Mouse (Mus musculus) intestine, embryonic 14.5 days (tissue): ENCODE data around the gene Arhgef40. TPM values are rescaled to one million over a fixed set of nuclear protein-coding genes. Genes with fewer than 3 reads are reported as not detected.
A peak's percentile ranks its signal among the peaks of the same experiment; 100 is the strongest.
"Not testable (repeated sequence)": the region's sequence is repeated elsewhere in the genome, so short reads cannot be mapped to it uniquely, and the experiment has no call there.

Source experiments
- ATAC-seq: fragments of 200-750 bp; cut with Nextera tagmentation; replicated peaks from 2 replicates; pipeline ENCODE4 v1.8.0; 2017; ENCODE audit warnings: low read depth, moderate number of reproducible peaks, moderate TSS enrichment, moderate library complexity; ENCODE audit not compliant: low FRiP score, low TSS enrichment
- DNase-seq: peaks from one replicate; pipeline ENCODE4 v3.0.0-alpha.2; 2018; ENCODE audit warnings: low spot score
- H3K27ac ChIP-seq: fragments of 300-500 bp; sonication (generic); 2 replicates; pipeline ENCODE4 v1.5.1; 2014; ENCODE audit warnings: low read depth, mild to moderate bottlenecking, control low read depth
- H3K27me3 ChIP-seq: fragments of 300-500 bp; sonication (generic); replicated peaks from 2 replicates; pipeline ENCODE4 v1.6.1; 2014; ENCODE audit warnings: low read length, control low read depth; ENCODE audit not compliant: control insufficient read depth, insufficient read depth
- H3K36me3 ChIP-seq: fragments of 300-500 bp; sonication (generic); 2 replicates; pipeline ENCODE4 v1.6.1; 2014; ENCODE audit warnings: low read length, control low read depth; ENCODE audit not compliant: control insufficient read depth, insufficient read depth
- H3K4me1 ChIP-seq: fragments of 300-500 bp; sonication (generic); replicated peaks from 2 replicates; pipeline ENCODE4 v1.6.1; 2014; ENCODE audit warnings: low read length, control low read depth, mixed read lengths; ENCODE audit not compliant: control insufficient read depth, insufficient read depth
- H3K4me2 ChIP-seq: fragments of 300-500 bp; sonication (generic); 2 replicates; pipeline ENCODE4 v1.6.1; 2014; ENCODE audit warnings: low read length
- H3K4me3 ChIP-seq: fragments of 300-500 bp; sonication (generic); 2 replicates; pipeline ENCODE4 v1.5.1; 2014; ENCODE audit warnings: low read depth, low read length, control low read depth, mixed read lengths
- H3K9ac ChIP-seq: fragments of 300-500 bp; sonication (generic); 2 replicates; pipeline ENCODE4 v1.6.1; 2014; ENCODE audit warnings: mild to moderate bottlenecking, low read length
- H3K9me3 ChIP-seq: fragments of 300-500 bp; sonication (generic); 2 replicates; pipeline ENCODE4 v1.6.1; 2016; ENCODE audit warnings: low read length, control low read depth; ENCODE audit not compliant: control insufficient read depth
- WGBS: fragments of 180-500 bp; shearing (Covaris S2); extraction: QIAGEN DNeasy Blood & Tissue Kit; methylation state at CpG from one replicate; pipeline ENCODE4 v1.1.7; 2014; 5-methylcytosine and 5-hydroxymethylcytosine counted together
- polyA plus RNA-seq: library from polyadenylated mRNA; unstranded; fragments of >200 nt; fragmentation: Nextera tagmentation; extraction: Ambion mirVana; gene quantifications from 2 replicates; pipeline ENCODE4 v1.2.1, GENCODE M21; 2014

Arhgef40 gene
- polyA plus RNA-seq, 1 experiment from 2014 or later = 80.8 TPM

GRCm38 (mm10) chr14:52022709-52023459, 38.4 kb downstream of the Arhgef40 start:
- H3K4me1 ChIP-seq = peaks cover 22% of the 10 kb centered on the region
- peak overlapping the region; percentile 27 for H3K4me3 ChIP-seq
- no peaks in the 10 kb centered on the region for H3K9me3 ChIP-seq
- WGBS = 6% methylated on average over 23 of the region's 23 CpGs
- H3K9ac ChIP-seq = 0 out of 2 replicates have a peak overlapping the region, but pooled peaks have one; percentile 12
- DNase-seq (peak; percentile 94), ATAC-seq (peak; percentile 25; the same call in 1 of the 2 replicates)
- H3K27me3 ChIP-seq = no peaks in the 10 kb centered on the region
- H3K4me2 ChIP-seq = peak overlapping the region; percentile 47
- H3K36me3 ChIP-seq = no peaks in the 10 kb centered on the region
- peak overlapping the region; percentile 85 for H3K27ac ChIP-seq

DNA sequence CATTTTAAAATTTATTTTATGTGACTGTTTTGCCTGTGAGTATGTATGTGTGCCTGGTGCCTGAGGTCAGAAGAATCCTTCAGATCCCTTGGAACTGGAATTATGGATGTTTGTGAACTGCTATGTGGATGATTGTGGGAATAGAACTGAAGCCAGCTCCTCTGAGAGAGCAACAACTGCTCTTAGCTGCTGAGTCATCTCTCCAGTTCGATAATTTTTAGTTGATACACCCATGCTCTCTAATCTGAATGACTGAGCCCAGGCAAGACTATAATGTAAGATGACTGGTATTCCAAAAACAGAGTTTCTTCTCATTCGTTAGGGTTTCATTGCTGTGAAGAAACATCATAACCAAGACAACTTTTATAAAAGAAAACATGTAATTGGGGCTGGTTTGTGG, 39.6 kb downstream of the Arhgef40 start:
- WGBS = 83% methylated on average over 2 of the region's 2 CpGs
- Histone ChIP-seq H3K4me2 (no peak overlapping the region), H3K9me3 (no peaks in the 10 kb centered on the region), H3K9ac (no peak overlapping the region), H3K36me3 (no peaks in the 10 kb centered on the region), H3K4me1 (peaks cover 15% of the 10 kb centered on the region), H3K27ac (no peak overlapping the region), H3K4me3 (no peak overlapping the region), H3K27me3 (no peaks in the 10 kb centered on the region)
- ATAC-seq (no peak), DNase-seq (no peak)

DNA sequence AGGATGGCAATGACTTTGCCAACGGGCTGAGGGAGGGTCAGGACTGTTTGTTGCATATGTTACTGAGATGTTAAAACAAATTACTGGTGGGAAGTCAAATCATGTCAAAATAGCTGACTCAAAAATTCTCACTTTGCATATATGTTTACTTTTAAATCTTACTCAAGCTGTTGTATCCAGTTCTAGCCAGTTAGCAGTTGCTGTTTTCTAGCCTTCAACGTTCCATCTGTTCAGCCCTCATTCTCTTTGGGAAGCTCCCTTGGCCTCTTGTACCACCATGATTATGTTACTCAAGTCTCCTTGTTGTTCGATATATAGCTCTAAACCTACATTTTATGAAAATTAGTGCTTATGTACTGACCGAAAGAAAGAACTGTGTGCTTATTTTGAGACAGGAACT, 41.8 kb downstream of the Arhgef40 start:
- Histone ChIP-seq H3K27ac (no peak overlapping the region), H3K4me2 (no peak overlapping the region), H3K9ac (no peak overlapping the region), H3K4me1 (peaks cover 9% of the 10 kb centered on the region; the same call in 1 of the 2 replicates), H3K36me3 (no peaks in the 10 kb centered on the region), H3K27me3 (no peaks in the 10 kb centered on the region), H3K4me3 (no peak overlapping the region), H3K9me3 (no peaks in the 10 kb centered on the region)
- DNase-seq = no peak
- no peak for ATAC-seq
- WGBS = 80% methylated on average over 4 of the region's 4 CpGs

- H3K27ac ChIP-seq = no peak overlapping the region
- H3K36me3 ChIP-seq = no peaks in the 10 kb centered on the region
- H3K27me3 ChIP-seq = no peaks in the 10 kb centered on the region
- no peaks in the 10 kb centered on the region for H3K9me3 ChIP-seq
- ATAC-seq (no peak), DNase-seq (no peak)
- H3K4me3 ChIP-seq = no peak overlapping the region
- no peak overlapping the region for H3K4me2 ChIP-seq
- 81% methylated on average over 6 of the region's 6 CpGs for WGBS
- H3K9ac ChIP-seq = no peak overlapping the region
- no peaks in the 10 kb centered on the region for H3K4me1 ChIP-seq
Measured at GRCm38 (mm10) chr14:52035926-52036325, 51.4 kb downstream of the Arhgef40 start.

GRCm38 (mm10) chr14:52039332-52039731, 54.8 kb downstream of the Arhgef40 start:
- H3K4me2 ChIP-seq = no peak overlapping the region
- no peak overlapping the region for H3K9ac ChIP-seq
- DNase-seq (no peak), ATAC-seq (no peak)
- H3K36me3 ChIP-seq = no peaks in the 10 kb centered on the region
- no peaks in the 10 kb centered on the region for H3K9me3 ChIP-seq
- H3K27me3 ChIP-seq = no peaks in the 10 kb centered on the region
- H3K27ac ChIP-seq = no peak overlapping the region
- 64% methylated on average over 5 of the region's 5 CpGs for whole genome bisulfite sequencing
- no peak overlapping the region for H3K4me3 ChIP-seq
- H3K4me1 ChIP-seq = no peaks in the 10 kb centered on the region

- not testable (repeated sequence) for DNase-seq, H3K27me3 ChIP-seq, H3K9ac ChIP-seq, H3K4me2 ChIP-seq, H3K27ac ChIP-seq, ATAC-seq, H3K4me1 ChIP-seq, H3K9me3 ChIP-seq, H3K36me3 ChIP-seq, H3K4me3 ChIP-seq
- WGBS = 69% methylated on average over 3 of the region's 3 CpGs
Measured at GRCm38 (mm10) chr14:52042359-52042758, 57.8 kb downstream of the Arhgef40 start, which contains the start of gene Olfr221. Gene Olfr221, minus strand, starts transcription at chr14:52042459.

DNA sequence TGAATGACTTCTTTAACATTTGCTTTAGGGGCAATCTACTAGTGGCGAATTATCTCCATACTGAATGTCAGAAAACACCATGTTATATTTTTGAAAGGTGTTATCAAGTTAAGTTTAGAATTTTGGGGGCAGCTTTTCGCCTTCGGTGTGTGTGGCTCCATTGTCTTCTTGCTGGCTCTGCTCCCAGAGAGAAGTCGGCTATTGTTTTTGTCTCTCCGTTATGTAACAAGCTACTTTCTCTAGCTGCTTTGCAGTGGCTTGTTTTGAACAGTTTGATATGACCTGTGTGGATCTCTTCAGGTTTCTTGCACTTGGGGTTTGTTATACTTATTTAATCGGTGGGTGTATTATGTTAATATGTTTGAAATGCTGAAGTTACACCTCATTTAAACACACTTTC, 58.9 kb downstream of the Arhgef40 start:
- peaks cover 4% of the 10 kb centered on the region; the same call in 1 of the 2 replicates for H3K4me1 ChIP-seq
- no peak overlapping the region for H3K4me3 ChIP-seq
- 72% methylated on average over 6 of the region's 6 CpGs for WGBS
- no peak overlapping the region for H3K27ac ChIP-seq
- H3K9me3 ChIP-seq = no peaks in the 10 kb centered on the region
- DNase-seq (no peak), ATAC-seq (no peak)
- no peaks in the 10 kb centered on the region for H3K27me3 ChIP-seq
- H3K9ac ChIP-seq = no peak overlapping the region
- no peaks in the 10 kb centered on the region for H3K36me3 ChIP-seq
- H3K4me2 ChIP-seq = no peak overlapping the region

GRCm38 (mm10) chr14:52044901-52045678, 60.6 kb downstream of the Arhgef40 start:
- peak; percentile 63 for DNase-seq
- no peak overlapping the region for H3K4me3 ChIP-seq
- no peak overlapping the region for H3K27ac ChIP-seq
- H3K4me1 ChIP-seq = peaks cover 4% of the 10 kb centered on the region; the same call in 1 of the 2 replicates
- H3K4me2 ChIP-seq = no peak overlapping the region
- WGBS = 3% methylated on average over 8 of the region's 8 CpGs
- no peaks in the 10 kb centered on the region for H3K27me3 ChIP-seq
- H3K36me3 ChIP-seq = no peaks in the 10 kb centered on the region
- H3K9me3 ChIP-seq = no peaks in the 10 kb centered on the region
- peak; percentile 58; the same call in 1 of the 2 replicates for ATAC-seq
- H3K9ac ChIP-seq = no peak overlapping the region
